Mouse (Mus musculus): Measurements from ENCODE around the gene Krt84.

GRCm38 (mm10) chr15:101537864-101538579 is 5.4 kb upstream of the Krt84 start:
- TF ChIP-seq CTCF (IDR thresholded peaks at IDR 0.05; ENCODE audit: extremely low read depth, insufficient read depth, low read length) (no peak), POLR2A (IDR thresholded peaks at IDR 0.05; ENCODE audit: extremely low read depth, insufficient read depth, low read length) (no peak)

Measured in cortical plate, adult 2 months (tissue).